Mouse (Mus musculus) natural killer cell, adult 2 months (primary cell): ENCODE measurements around the gene Gm20388.
"Not testable (repeated sequence)": the region's sequence is repeated elsewhere in the genome, so short reads cannot be mapped to it uniquely, and the experiment has no call there.

ENCODE experiments used
- DNase-seq, 2 experiments: peaks; one replicate each; pipeline ENCODE4 v3.0.0; 2022; ENCODE audit warnings: low spot score in 2 of 2

The Gm20388 gene

DNA sequence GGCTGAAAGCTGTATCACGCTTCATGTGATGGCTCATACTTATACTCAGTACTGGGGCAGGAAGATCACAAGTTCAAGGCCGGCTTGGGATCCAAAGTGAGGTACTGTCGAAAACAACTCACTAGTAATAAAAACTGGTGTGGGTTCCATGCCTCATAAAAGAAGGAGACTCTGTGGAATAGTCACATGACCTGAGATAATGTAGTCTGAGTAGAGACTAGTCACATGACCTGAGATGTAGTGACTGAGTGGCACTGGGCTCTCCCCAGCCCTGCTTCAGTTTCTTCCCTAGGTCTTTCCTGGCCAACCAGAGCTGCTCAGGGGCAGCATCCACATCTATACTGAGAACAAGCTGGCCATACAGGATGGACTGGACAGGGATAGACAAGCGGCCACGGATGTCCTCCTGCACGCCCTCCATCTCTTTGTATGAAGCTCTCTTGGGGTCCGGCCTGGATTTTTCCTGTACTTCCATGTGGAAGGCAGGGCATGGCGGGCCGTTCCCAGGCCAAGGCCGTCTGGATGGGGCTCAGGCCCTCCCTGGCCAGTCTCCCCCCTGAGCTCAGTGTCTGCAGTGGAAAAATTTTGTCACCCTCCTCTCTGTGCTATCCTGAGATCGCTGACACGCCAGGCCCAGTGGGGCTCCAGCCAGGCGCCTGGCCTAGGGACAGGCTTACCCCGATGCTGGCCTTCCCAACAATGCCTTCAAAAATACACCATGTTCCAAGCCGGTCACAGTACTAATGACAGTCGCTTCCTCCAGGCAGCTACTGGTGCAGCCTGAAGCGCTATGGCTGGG, 2713.4 kb downstream of the Gm20388 start:
- DNase-seq, result no peak

DNA sequence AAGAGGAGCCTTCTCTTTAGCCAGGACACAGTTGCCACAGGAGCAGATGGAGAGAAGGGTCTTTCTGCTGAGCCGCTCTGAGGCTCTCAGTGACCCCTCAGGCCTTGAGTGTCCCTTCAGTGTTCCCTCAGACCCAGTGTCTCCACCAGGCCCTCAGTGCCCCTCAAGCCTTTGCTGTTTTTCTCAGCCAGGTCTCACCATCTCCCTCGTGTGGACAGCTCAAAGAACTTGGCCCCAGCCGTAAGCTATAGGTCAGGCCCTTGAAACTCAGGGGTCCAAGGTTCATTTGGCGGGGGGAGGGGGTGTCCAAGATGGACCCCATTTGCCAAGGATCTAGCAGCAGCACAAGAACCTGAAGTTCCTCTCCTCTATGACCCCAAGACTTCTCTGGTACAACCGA, 2714.0 kb downstream of the Gm20388 start:
- no peak for DNase-seq

DNA sequence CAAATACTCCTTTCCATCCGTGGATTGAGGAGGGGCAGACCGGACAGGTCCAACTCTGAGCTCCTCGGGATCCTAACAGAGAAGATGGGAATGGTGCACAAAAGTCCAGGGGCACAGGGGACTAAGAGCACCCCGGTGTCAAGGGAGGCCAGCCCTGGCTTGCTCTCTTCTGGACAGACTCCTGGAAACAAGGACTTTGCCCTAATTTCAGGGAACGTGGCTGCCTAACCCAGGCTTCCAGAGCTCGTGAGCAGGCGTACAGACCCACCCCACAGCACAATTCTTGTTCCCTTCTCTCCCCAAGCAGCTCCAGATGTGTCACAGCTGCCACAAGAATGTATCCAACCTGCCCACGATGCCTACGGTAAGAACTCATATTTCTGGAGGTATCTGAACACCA, 2715.2 kb downstream of the Gm20388 start:
- no peak for DNase-seq

DNA sequence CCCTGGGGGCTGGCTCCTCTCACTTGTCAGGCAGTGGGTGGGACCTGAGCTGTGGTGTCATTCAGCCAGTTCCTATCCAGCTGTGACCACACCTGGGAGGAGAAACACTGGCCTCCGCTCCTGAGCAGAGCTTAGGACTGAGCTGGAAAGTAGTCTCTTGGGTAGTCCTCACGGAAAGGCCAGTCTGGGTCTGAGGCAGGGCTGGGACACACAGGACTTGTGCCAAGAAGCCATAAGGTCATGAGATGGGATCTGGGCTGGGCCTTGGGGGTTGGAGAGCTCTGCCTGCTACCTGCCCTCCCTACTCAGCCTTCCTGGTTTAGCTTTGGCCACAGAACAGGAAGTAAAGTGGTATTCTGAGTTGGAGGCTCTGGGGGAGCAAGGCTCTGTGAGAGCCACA, 2716.3 kb downstream of the Gm20388 start:
- no peak for DNase-seq

DNA sequence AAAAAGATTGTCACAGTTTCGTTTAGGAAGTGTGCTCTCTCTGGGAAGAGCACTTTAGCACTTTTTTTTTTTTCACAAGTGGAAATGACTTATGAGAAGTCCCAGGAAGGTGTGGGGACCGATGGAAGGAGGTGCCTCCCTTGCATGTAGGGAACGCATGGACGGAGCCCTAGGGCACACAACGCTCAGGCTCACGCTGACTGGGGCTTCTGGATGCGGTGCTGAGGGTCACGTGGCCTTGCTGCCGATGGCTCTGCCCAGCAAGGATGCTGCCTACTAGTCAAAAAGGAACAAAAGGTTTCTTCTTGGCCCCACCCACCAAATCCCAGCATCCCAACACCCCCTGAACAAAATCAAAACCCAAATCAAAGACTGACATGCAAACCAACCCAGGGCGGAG, 2718.7 kb downstream of the Gm20388 start:
- DNase-seq, result no peak

DNA sequence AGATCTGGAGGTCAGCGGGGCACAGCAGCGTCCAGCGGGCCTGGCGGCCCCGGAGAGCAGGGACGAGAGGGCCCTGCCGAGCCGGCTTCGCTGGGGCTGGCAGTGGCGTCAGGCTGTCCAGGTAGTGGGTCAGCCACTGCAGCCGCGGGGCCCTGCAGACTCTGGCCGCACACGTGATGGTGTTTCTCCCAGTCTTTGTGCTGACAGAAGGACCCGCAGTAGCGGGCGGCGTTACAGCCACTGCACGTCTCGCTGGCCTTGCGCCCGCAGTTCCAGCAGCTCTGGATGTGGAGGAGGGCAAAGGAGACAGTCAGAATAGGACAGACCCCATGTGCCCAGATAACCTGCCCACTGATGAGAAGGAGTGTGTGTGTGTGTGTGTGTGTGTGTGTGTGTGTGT, 2720.1 kb downstream of the Gm20388 start:
- no peak for DNase-seq

DNA sequence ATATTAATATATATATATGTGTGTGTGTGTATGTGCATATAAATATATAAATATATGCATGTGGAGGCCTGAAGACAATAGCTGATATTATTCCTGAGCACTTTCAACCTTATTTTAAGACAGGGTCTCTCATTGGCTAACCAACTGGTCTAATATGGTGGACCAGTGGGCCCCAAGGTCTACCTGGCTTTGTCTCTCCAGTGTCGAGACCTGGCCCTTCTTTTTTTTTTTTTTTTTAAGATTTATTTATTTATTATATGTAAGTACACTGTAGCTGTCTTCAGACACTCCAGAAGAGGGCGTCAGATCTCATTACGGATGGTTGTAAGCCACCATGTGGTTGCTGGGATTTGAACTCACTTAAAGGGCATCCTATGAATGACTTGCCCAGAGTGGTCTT, 2721.5 kb downstream of the Gm20388 start:
- DNase-seq, result not testable (repeated sequence)

DNA sequence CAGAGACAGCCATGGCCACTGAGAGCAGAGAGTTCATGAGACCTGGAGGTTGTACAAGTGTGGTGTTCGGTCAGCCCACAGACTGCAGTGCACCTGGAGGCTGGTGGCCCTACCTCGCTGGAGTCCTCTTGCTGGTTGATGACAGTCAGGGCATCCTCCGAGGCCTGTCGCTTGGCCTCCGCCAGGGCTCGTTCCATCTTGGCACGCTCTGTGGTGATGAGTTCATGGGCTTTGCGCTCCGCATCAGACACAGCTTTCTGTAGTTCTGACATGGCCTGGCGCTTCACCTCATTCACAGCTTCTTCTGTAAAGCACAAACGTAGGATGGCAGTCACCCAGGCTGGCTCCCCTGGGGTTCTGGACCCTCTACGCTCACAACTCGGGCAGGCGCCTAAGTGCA, 2722.6 kb downstream of the Gm20388 start:
- no peak for DNase-seq

DNA sequence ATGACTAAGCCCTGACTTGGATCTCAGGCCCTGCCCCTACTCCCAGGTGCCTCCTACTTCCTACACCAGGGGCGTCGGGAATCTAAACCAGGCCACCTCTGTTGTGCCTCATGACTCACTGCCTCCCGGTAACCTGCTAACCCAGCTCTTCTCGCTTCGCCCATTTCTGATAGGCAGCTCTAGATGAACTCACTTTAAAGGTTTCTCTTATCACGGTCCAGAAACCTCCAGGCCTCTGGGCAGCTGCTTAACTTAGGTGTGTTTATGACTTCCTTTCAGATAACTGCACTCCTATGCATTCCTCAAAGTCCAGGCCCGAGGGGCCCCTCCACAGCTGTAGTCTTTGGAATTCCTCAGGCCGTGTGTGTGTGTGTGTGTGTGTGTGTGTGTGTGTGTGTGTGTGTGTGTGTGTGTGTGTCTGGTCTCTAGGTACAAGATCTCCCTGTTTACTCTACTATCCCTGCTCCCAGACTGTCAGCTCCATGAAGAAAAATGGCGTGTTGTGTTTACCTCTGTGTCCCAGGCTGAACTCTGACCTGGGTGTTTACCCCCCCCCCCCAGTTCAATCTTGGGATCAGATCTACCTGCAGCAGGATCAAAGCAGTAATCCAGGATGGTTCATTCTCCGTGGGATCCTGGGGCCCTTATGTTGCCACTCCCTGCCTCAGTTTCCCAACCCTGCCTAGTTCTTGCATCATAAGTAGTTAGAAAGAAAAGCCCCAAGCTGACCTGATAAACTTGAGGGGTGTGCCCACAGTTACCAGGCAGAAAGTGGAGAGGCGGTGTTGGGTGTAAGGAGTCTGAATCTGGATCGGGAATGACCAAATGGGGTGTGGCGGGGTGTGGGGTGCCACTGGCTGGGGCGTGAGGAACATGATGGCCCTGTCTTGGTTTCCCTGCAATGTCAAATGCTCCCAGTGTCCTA, 2725.5 kb downstream of the Gm20388 start:
- DNase-seq, result no peak

DNA sequence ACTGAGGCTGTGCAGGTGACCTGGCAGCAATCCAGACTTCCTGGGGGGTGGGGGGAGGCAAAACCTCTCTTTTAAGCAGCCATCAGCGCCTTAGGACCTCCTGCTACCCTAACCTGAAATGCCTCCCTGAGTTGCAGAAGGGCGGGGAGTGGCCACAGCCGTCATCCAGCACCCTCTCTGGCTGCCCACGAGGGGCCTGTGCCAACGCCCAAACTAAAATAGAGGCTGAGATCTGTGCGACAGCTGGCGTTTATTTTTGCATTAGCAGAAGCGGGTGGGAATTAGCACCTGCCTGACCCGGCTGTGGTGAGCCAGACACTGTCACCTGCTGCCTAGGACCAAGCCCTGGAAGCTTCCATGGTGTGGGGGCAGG, 2726.1 kb downstream of the Gm20388 start:
- no peak for DNase-seq

DNA sequence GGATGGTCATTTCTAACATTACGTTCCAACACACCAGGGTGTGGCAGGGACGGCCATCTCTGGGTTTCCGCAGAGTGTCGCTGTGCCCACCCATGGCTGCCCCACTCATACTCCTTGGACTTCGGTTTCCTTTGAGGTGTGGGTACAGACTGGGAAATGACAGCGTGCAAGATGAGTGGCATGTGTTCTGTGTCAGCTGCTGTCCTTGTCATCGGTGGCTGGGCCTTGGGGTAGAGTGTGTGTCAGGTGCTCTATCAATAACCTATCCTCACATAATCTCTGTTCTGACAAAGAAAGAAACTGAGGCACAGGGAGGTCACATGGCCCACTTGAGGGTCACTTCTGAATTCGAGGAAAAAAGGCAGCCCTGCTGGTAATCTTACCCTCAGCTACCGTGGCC, 2726.6 kb downstream of the Gm20388 start:
- DNase-seq, result no peak

DNA sequence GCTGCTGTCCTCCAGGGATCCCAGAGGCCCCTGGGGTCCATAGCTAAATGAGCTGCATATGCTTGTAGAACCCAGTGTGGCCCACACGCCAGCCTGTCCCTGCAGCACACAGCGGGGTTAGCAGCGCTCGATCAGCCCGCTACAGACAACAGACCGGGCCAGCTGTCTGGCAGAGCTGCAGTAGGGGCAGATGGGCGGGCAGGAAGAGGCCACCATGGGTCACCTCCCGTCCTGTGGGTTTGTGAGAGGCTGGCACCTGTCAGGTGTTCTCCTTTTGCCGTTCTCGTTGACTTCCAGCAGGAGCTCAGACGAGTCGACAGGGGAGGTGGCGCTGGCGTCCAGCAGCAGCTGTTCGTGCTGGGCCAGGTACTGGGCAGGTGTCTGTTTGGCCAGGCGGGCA, 2728.0 kb downstream of the Gm20388 start:
- no peak for DNase-seq

DNA sequence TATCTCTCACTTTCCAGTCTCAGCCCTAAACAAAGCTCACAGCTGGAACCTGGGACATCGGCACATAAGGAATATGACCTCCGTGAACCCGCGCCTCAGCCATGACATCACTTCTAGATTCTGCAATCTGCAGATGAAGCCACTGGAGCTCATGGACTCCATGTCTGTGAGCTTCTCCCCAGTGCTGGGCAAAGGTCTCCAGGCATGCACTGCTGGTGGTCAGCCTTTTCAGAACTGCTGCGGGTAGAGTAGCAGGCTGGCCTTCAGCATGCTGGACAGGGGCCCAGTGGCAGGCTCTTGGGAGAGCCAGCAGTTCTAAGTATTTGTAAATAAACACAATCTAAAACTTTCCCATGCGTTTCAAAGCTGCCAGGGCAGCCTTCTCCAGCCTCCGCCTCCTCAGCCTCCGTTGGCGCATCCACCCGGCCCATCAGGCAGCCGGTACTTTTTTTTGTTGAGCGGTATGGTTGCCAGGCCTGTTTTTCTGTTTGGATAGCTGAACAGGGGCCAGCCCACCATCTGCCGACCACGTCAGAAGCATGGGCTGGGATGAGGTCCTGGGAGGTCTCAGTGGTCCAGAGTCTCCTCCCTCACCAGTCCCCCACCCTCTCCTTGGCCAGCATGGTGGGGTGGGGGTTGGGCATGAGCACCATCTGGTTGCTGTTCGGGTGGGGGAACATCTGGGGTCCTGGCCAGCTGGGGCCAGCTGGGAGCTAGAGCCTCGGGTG, 2729.0 kb downstream of the Gm20388 start:
- no peak for DNase-seq

DNA sequence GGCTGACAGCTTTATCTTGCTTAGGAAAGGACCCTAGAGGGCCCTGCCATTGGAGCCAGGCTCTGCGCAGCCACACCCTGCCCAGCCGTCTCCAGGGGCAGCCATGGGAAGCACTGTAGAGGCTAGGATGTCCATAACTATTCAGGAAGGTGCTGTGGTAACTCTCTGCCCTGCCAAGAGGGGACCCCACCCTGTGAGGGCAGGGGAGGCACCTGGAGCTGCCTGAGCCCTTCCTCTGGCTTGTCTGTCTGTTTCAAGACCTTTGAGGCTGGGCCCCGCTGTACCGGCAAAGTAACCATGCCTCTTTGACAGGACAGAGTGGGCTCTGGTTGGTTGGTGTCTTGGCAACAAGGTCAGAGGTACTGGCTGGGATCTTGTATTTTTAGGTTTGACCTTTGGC, 2730.2 kb downstream of the Gm20388 start:
- DNase-seq, result no peak

DNA sequence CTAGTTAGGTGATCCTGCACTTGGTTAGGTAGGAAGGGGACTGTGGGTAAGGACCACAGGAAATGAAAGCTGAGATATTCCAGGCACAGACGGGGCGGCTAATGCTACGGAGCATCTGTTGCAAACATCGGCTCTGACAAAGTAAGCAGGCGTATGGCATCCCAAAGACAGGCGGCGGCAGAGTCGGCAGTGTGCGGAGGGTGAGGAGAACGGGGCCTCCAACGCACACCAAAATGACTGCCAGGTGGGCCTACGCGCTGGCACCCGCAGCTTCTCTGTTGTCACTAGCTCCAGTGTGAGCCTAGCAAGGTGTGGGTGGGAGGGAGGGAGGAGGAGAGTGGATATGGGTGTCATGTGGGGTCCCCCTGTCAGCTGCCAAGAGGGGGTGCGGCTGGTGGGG, 2730.8 kb downstream of the Gm20388 start:
- no peak for DNase-seq

DNA sequence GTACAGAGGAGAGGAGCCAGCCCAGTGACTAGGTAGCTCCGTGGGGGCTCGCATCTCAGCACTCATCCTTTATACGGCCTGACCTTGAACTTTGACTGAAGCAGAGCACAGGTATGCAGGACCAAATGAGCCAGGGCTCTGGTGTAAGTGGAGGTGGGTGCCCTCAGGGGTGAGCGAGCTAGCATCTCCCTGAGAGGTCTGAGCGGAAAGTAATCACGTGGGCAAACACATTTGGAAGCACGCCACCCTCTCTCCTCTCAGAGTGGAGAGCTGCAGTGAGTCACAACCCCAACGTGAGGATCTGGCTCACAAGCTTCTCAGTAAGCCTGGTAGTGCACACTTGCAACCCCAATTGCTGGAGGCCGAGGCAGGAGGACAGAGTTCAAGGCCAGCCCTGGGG, 2731.4 kb downstream of the Gm20388 start:
- DNase-seq, result no peak

DNA sequence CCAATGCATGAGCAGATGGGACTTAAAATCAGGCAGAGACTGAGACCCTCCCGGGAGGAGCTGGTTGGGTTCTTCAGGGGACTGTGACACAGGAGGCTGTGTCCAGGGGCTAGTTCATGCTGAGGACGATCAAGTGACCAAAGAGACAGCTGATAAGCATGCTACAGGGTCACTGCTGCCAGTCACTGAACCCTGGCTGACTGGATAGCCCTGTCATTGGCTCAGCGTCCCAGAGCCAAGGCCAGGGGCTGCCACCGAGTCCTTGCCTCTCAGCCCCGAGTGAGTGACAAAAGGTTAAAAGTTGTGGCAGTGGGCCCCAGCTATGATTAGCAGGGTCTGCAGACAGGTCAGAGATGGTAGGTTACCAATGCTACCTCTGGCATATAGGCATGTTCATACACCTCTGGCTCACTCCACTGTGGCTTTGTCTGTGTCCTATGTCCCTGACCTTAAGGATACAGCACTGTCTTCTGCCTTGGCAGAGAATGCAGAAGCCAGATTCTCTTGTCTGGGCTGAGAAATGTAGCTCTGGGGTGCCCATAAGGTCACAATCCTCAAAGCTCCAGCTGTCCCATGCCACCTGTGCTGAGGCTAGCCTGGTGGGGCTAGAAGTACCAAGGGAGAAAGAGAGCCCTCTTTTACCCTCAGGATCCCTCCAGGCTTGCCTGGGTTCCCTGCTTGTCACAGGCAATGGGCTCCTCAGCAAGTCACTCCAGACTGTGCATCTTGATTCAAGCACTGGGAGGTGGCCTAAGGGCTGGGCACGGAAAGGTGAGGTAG, 2733.7 kb downstream of the Gm20388 start:
- no peak for DNase-seq

DNA sequence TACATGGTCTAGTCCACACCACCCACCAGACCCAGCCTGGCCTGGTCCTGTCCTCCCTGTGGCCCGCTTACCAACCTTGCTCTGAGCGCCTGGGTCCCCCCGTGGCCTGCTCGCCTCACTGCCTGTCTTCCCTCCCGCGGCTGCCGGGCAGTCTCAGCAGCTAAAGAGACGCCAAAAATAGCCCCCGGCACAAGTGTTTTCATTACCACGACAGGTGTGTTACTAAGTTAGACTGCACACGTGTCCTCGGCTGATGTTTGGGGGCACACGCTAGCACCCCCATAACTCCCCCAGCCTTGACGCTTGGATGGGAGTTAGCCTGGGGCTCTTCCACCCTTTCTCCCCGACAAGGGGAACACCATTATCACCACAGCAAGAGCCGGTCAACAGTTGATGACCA, 2735.7 kb downstream of the Gm20388 start:
- no peak for DNase-seq

DNA sequence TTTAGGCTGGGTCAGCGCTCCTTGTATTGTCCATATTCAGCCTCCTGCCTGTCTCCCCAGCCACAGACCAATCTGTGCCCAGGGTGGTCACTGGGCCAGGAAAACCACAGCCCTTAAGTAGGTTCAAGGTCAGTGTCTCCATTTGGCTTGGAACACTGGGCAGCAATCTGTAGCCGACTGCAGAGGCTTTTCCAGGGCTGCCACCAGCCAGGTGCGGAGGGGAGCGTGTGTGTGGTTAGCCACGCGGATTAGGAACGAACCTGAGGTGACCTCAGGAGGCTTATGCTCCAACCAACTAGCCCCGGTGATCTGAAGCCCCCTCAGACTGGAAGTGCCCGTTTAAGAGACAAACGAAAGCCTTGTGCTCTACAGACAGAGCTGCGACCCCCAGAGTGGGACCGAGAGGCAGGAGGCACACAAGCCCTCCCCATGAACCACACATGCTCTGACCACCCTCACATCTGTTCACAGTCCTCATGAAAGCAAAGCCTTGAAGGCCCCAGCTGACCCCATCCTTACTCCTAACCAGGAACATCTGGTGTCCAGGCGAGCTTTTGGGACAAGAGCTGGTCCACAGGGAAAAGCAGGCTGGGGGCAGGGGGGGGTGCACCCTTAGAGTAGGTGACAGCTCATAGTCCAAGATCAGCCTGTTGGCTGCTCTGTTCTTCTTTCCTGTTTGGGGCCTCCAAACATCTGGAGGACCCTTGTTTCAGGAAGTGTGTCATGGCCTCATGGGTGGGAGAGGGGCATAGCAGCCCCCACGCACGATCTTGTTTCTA, 2737.7 kb downstream of the Gm20388 start:
- no peak for DNase-seq

DNA sequence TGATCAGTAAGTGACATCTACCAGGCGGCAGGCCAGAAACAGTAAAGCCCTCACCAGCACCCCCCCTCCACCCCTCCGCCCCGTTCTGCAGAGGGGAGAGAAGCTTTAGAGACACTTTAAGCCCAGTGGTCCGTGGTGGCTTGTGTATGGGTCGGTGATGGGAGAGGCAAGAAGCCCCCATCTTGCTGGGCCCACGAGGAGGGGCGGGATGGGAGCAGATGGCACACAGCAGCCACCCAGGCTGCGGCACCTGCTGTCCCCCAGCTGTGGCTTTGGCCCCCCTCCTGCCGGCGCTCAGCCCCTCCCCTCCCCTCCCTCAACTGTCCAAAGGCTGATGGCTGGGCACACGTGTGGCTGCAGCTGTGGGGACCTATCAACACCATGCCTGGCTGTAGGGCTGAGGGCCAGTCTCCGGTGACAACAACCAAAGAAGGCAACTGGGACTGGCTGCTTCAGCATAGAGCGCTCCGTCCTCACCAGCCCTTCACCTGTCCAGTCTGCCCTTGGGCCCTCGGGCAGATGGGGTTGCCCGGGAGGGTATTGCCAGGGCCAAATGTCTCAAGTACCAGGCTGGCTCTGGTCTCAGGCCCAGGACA, 2740.8 kb downstream of the Gm20388 start:
- no peak for DNase-seq
